Mouse (Mus musculus) limb, embryonic 14.5 days (tissue): Measurements from ENCODE around the gene Zfp467. TPM values are rescaled to one million over a fixed set of nuclear protein-coding genes. Genes with fewer than 3 reads are reported as not detected.

Source experiments
- ATAC-seq: fragments of 200-750 bp; cut with Nextera tagmentation; 2 replicates; pipeline ENCODE4 v1.8.0; 2017; ENCODE audit warnings: low read depth, moderate number of reproducible peaks, moderate TSS enrichment; ENCODE audit not compliant: low FRiP score
- DNase-seq: peaks from one replicate; pipeline ENCODE4 v3.0.0-alpha.2; 2015; ENCODE audit warnings: low spot score
- H3K27ac ChIP-seq: fragments of 300-500 bp; sonication (generic); replicated peaks from 2 replicates; pipeline ENCODE4 v1.5.1; 2014; ENCODE audit warnings: low read depth, mild to moderate bottlenecking, low read length, moderate library complexity, mixed read lengths
- H3K27me3 ChIP-seq: fragments of 300-500 bp; sonication (generic); 2 replicates; pipeline ENCODE4 v1.6.1; 2014; ENCODE audit warnings: low read length, mixed read lengths; ENCODE audit not compliant: control insufficient read depth, insufficient read depth
- H3K36me3 ChIP-seq: fragments of 300-500 bp; sonication (generic); 2 replicates; pipeline ENCODE4 v1.6.1; 2014; ENCODE audit warnings: mild to moderate bottlenecking, low read length, moderate library complexity, mixed read lengths; ENCODE audit not compliant: control insufficient read depth, insufficient read depth
- H3K4me1 ChIP-seq: fragments of 300-500 bp; sonication (generic); 2 replicates; pipeline ENCODE4 v1.6.1; 2014; ENCODE audit warnings: antibody characterized with exemption, low read length, mixed read lengths; ENCODE audit not compliant: control insufficient read depth, insufficient read depth
- H3K4me2 ChIP-seq: fragments of 300-500 bp; sonication (generic); replicated peaks from 2 replicates; pipeline ENCODE4 v1.6.1; 2014; ENCODE audit warnings: low read depth, mild to moderate bottlenecking, low read length, moderate library complexity; ENCODE audit not compliant: severe bottlenecking
- H3K4me3 ChIP-seq: fragments of 300-500 bp; sonication (generic); replicated peaks from 2 replicates; pipeline ENCODE4 v1.5.1; 2014; ENCODE audit warnings: low read length
- H3K9ac ChIP-seq: fragments of 300-500 bp; sonication (generic); 2 replicates; pipeline ENCODE4 v1.6.1; 2014; ENCODE audit warnings: mild to moderate bottlenecking, low read depth, low read length, moderate library complexity; ENCODE audit not compliant: severe bottlenecking
- H3K9me3 ChIP-seq: fragments of 300-500 bp; sonication (generic); 2 replicates; pipeline ENCODE4 v1.6.1; 2016; ENCODE audit warnings: low read length; ENCODE audit not compliant: control insufficient read depth
- POLR2A ChIP-seq: fragments of 200-500 bp; IDR thresholded peaks from 2 replicates; pipeline ENCODE4 v1.8.0; 2012; ENCODE audit warnings: inconsistent platforms, mild to moderate bottlenecking, moderate library complexity, borderline replicate concordance; ENCODE audit not compliant: insufficient read depth, insufficient read length; ENCODE audit errors: extremely low read depth
- WGBS: fragments of 180-500 bp; shearing (Covaris S2); extraction: QIAGEN DNeasy Blood & Tissue Kit; methylation state at CpG from one replicate; pipeline ENCODE4 v1.1.7; 2014; 5-methylcytosine and 5-hydroxymethylcytosine counted together
- microRNA-seq: library from miRNA; unstranded; fragments of <30 nt; microRNA quantifications from one replicate; pipeline ENCODE4, GENCODE M21; 2016
- polyA plus RNA-seq, 2 experiments: library from polyadenylated mRNA; depleted of rRNA in 1 of 2; stranded (reverse) in 1 of 2; unstranded in 1 of 2; fragments of >200 nt; fragmentation: Nextera tagmentation in 1 of 2; extraction: Ambion mirVana in 1 of 2; gene quantifications; 2 replicates each; pipeline versions ENCODE4 v1.2.1 to v1.2.3; 2012 to 2014

Zfp467 gene
- polyA plus RNA-seq, 2 experiments = 29.3 to 43.5 TPM

- H3K9ac ChIP-seq = peak overlapping the region; percentile 80
- WGBS = 28% methylated on average over 15 of the region's 15 CpGs
- H3K27ac ChIP-seq = peak overlapping the region; percentile 75
- peak overlapping the region; percentile 57 for H3K4me2 ChIP-seq
- ATAC-seq (no peak), DNase-seq (no peak)
- no peak for TF ChIP-seq POLR2A
- peaks cover 12% of the 10 kb centered on the region for H3K4me1 ChIP-seq
- no peaks in the 10 kb centered on the region for H3K36me3 ChIP-seq
- peak overlapping the region; percentile 79 for H3K4me3 ChIP-seq
- no peaks in the 10 kb centered on the region for H3K9me3 ChIP-seq
- H3K27me3 ChIP-seq = no peaks in the 10 kb centered on the region
Measured at GRCm38 (mm10) chr6:48396008-48396595, 49.5 kb downstream of the Zfp467 start.

GRCm38 (mm10) chr6:48395105-48396007 lies 50.3 kb downstream of the Zfp467 start, which contains the start of gene Krba1:
TSS of gene Krba1 (plus strand) at chr6:48395586.
- 1% methylated on average over 65 of the region's 65 CpGs for WGBS

GRCm38 (mm10) chr6:48393811-48394210 lies 51.8 kb downstream of the Zfp467 start:
- H3K4me1 ChIP-seq = peaks cover 12% of the 10 kb centered on the region
- no peak for TF ChIP-seq POLR2A

More at GRCm38 (mm10) chr6:48395105-48396007, 50.3 kb downstream of the Zfp467 start, which contains the start of gene Krba1:
- peak; percentile 87 for DNase-seq
- peak within 1 kb of the TSS; percentile 75 for H3K27ac ChIP-seq
- peak within 1 kb of the TSS; percentile 79 for H3K4me3 ChIP-seq
- H3K36me3 ChIP-seq = no peaks in the 10 kb centered on the region
- peak within 1 kb of the TSS; percentile 57 for H3K4me2 ChIP-seq
- no peaks in the 10 kb centered on the region for H3K27me3 ChIP-seq
- H3K9ac ChIP-seq = peak within 1 kb of the TSS; percentile 80
- H3K9me3 ChIP-seq = no peaks in the 10 kb centered on the region
- TF ChIP-seq POLR2A = peak; percentile 48; the same call in 1 of the 2 replicates
- peak; percentile 97 for ATAC-seq
- peaks cover 12% of the 10 kb centered on the region for H3K4me1 ChIP-seq

GRCm38 (mm10) chr6:48388221-48388620 lies 57.4 kb downstream of the Zfp467 start:
- no peak for ATAC-seq
- DNase-seq = no peak
- no peak for TF ChIP-seq POLR2A
- H3K9me3 ChIP-seq = no peaks in the 10 kb centered on the region
- WGBS = 40% methylated on average over 3 of the region's 3 CpGs
- no peaks in the 10 kb centered on the region for H3K27me3 ChIP-seq
- no peak overlapping the region for H3K4me2 ChIP-seq
- no peak overlapping the region for H3K27ac ChIP-seq
- no peaks in the 10 kb centered on the region for H3K36me3 ChIP-seq
- H3K4me1 ChIP-seq = no peaks in the 10 kb centered on the region
- no peak overlapping the region for H3K9ac ChIP-seq
- H3K4me3 ChIP-seq = no peak overlapping the region

More at GRCm38 (mm10) chr6:48393811-48394210, 51.8 kb downstream of the Zfp467 start:
- Histone ChIP-seq H3K4me3 (no peak overlapping the region), H3K27ac (no peak overlapping the region), H3K27me3 (no peaks in the 10 kb centered on the region), H3K9ac (no peak overlapping the region), H3K4me2 (no peak overlapping the region), H3K36me3 (no peaks in the 10 kb centered on the region), H3K9me3 (no peaks in the 10 kb centered on the region)
- ATAC-seq = no peak
- DNase-seq = no peak

Small RNA genes lying within 50 kb of the gene (microRNA-seq; reads per million reads assigned to microRNA genes)
- not detected for gene Gm24325

Other genes with a start within 250 kb of the Zfp467 start
- 39.1 and 50.4 TPM in 2 replicates for gene Krba1, start 50.2 kb downstream of the Zfp467 start, polyA plus RNA-seq (2012; rRNA removed)
- 22.1 and 24.6 TPM in 2 replicates for gene Krba1, start 50.2 kb downstream of the Zfp467 start, polyA plus RNA-seq (2014; fragmentation: Nextera tagmentation; extraction: Ambion mirVana)
- 1.2 and 1.9 TPM in 2 replicates for gene Sspo, start 2.4 kb upstream of the Zfp467 start, polyA plus RNA-seq (2012; rRNA removed)
- gene Sspo, start 2.4 kb upstream of the Zfp467 start, polyA plus RNA-seq (2014; fragmentation: Nextera tagmentation; extraction: Ambion mirVana) = 0.07 and 0.17 TPM in 2 replicates
- 11.0 and 13.1 TPM in 2 replicates for gene Atp6v0e2, start 91.8 kb upstream of the Zfp467 start, polyA plus RNA-seq (2012; rRNA removed)
- gene Atp6v0e2, start 91.8 kb upstream of the Zfp467 start, polyA plus RNA-seq (2014; fragmentation: Nextera tagmentation; extraction: Ambion mirVana) = 7.8 and 8.7 TPM in 2 replicates
- 17.6 and 18.4 TPM in 2 replicates for gene Lrrc61, start 109.0 kb upstream of the Zfp467 start, polyA plus RNA-seq (2012; rRNA removed)
- 5.9 and 6.7 TPM in 2 replicates for gene Lrrc61, start 109.0 kb upstream of the Zfp467 start, polyA plus RNA-seq (2014; fragmentation: Nextera tagmentation; extraction: Ambion mirVana)
- 15.2 and 19.7 TPM in 2 replicates for gene Rarres2, start 127.0 kb upstream of the Zfp467 start, polyA plus RNA-seq (2012; rRNA removed)
- 16.1 and 21.3 TPM in 2 replicates for gene Rarres2, start 127.0 kb upstream of the Zfp467 start, polyA plus RNA-seq (2014; fragmentation: Nextera tagmentation; extraction: Ambion mirVana)
- gene Gm45021, start 143.8 kb upstream of the Zfp467 start, polyA plus RNA-seq (2012; rRNA removed) = 0.78 TPM in 1 of 2 replicates, not detected in the other
- 0.94 TPM in 1 of 2 replicates, not detected in the other for gene Gm45021, start 143.8 kb upstream of the Zfp467 start, polyA plus RNA-seq (2014; fragmentation: Nextera tagmentation; extraction: Ambion mirVana)
- gene Repin1, start 148.1 kb upstream of the Zfp467 start, polyA plus RNA-seq (2012; rRNA removed) = 35.2 and 55.3 TPM in 2 replicates
- 23.3 and 25.7 TPM in 2 replicates for gene Repin1, start 148.1 kb upstream of the Zfp467 start, polyA plus RNA-seq (2014; fragmentation: Nextera tagmentation; extraction: Ambion mirVana)
- gene Gm44965, start 148.1 kb upstream of the Zfp467 start, polyA plus RNA-seq (2012; rRNA removed) = not detected in 2 replicates
- gene Gm44965, start 148.1 kb upstream of the Zfp467 start, polyA plus RNA-seq (2014; fragmentation: Nextera tagmentation; extraction: Ambion mirVana) = not detected in 2 replicates
- gene Zfp775, start 156.2 kb upstream of the Zfp467 start, polyA plus RNA-seq (2012; rRNA removed) = 4.8 and 6.4 TPM in 2 replicates
- gene Zfp775, start 156.2 kb upstream of the Zfp467 start, polyA plus RNA-seq (2014; fragmentation: Nextera tagmentation; extraction: Ambion mirVana) = 5.8 and 5.9 TPM in 2 replicates
- gene AI854703, start 180.9 kb upstream of the Zfp467 start, polyA plus RNA-seq (2012; rRNA removed) = 1.1 and 1.5 TPM in 2 replicates
- gene AI854703, start 180.9 kb upstream of the Zfp467 start, polyA plus RNA-seq (2014; fragmentation: Nextera tagmentation; extraction: Ambion mirVana) = 0.76 and 0.87 TPM in 2 replicates
- gene Gimap8, start 201.4 kb upstream of the Zfp467 start, polyA plus RNA-seq (2012; rRNA removed) = 2.3 TPM in 2 replicates
- 0.40 and 0.70 TPM in 2 replicates for gene Gimap8, start 201.4 kb upstream of the Zfp467 start, polyA plus RNA-seq (2014; fragmentation: Nextera tagmentation; extraction: Ambion mirVana)
- gene Gimap9, start 230.3 kb upstream of the Zfp467 start, polyA plus RNA-seq (2012; rRNA removed) = 5.8 and 6.2 TPM in 2 replicates
- gene Gimap9, start 230.3 kb upstream of the Zfp467 start, polyA plus RNA-seq (2014; fragmentation: Nextera tagmentation; extraction: Ambion mirVana) = 6.0 and 6.2 TPM in 2 replicates
- gene Gimap4, start 238.7 kb upstream of the Zfp467 start, polyA plus RNA-seq (2012; rRNA removed) = 9.6 and 9.7 TPM in 2 replicates
- gene Gimap4, start 238.7 kb upstream of the Zfp467 start, polyA plus RNA-seq (2014; fragmentation: Nextera tagmentation; extraction: Ambion mirVana) = 9.8 and 11.2 TPM in 2 replicates